Mouse (Mus musculus) embryonic facial prominence, embryonic 12.5 days (tissue): Measurements from ENCODE around the gene Tanc1. TPM values are rescaled to one million over a fixed set of nuclear protein-coding genes. Genes with fewer than 3 reads are reported as not detected.

Experiments used
- ATAC-seq: fragments of 200-750 bp; cut with Nextera tagmentation; 2 replicates; pipeline ENCODE4 v1.8.0; 2017; ENCODE audit not compliant: insufficient number of reproducible peaks, insufficient read depth, low FRiP score, low TSS enrichment
- H3K27ac ChIP-seq: fragments of 300-500 bp; sonication (generic); 2 replicates; pipeline ENCODE4 v1.5.1; 2016; ENCODE audit warnings: mild to moderate bottlenecking
- H3K27me3 ChIP-seq: fragments of 300-500 bp; sonication (generic); 2 replicates; pipeline ENCODE4 v1.6.1; 2016; ENCODE audit warnings: mild to moderate bottlenecking, moderate library complexity
- H3K36me3 ChIP-seq: fragments of 300-500 bp; sonication (generic); 2 replicates; pipeline ENCODE4 v1.6.1; 2016; ENCODE audit warnings: mild to moderate bottlenecking
- H3K4me1 ChIP-seq: fragments of 300-500 bp; sonication (generic); 2 replicates; pipeline ENCODE4 v1.6.1; 2016
- H3K4me2 ChIP-seq: fragments of 300-500 bp; sonication (generic); replicated peaks from 2 replicates; pipeline ENCODE4 v1.6.1; 2016; ENCODE audit warnings: mild to moderate bottlenecking, moderate library complexity
- H3K4me3 ChIP-seq: fragments of 300-500 bp; sonication (generic); 2 replicates; pipeline ENCODE4 v1.5.1; 2016; ENCODE audit warnings: mild to moderate bottlenecking
- H3K9ac ChIP-seq: fragments of 300-500 bp; sonication (generic); 2 replicates; pipeline ENCODE4 v1.6.1; 2016; ENCODE audit warnings: mild to moderate bottlenecking, moderate library complexity
- H3K9me3 ChIP-seq: fragments of 300-500 bp; sonication (generic); 2 replicates; pipeline ENCODE4 v1.6.1; 2016; ENCODE audit warnings: mild to moderate bottlenecking, moderate library complexity
- WGBS: fragments of 180-500 bp; shearing (Covaris S2); methylation state at CpG from one replicate; pipeline ENCODE4 v1.1.7; 2016; 5-methylcytosine and 5-hydroxymethylcytosine counted together
- polyA plus RNA-seq: library from polyadenylated mRNA; unstranded; fragments of >200 nt; fragmentation: Nextera tagmentation; extraction: Ambion mirVana; gene quantifications from 2 replicates; pipeline ENCODE4 v1.2.1, GENCODE M21; 2016

The Tanc1 gene
- polyA plus RNA-seq, 1 experiment from 2014 or later, result 37.5 TPM

GRCm38 (mm10) chr2:59752766-59753165 lies 140.9 kb downstream of the Tanc1 start:
- WGBS, result 76% methylated on average over 5 of the region's 5 CpGs
- Histone ChIP-seq H3K36me3 (no peaks in the 10 kb centered on the region), H3K4me1 (peaks cover 32% of the 10 kb centered on the region), H3K4me3 (no peak overlapping the region), H3K27me3 (no peaks in the 10 kb centered on the region), H3K27ac (no peak overlapping the region), H3K9me3 (no peaks in the 10 kb centered on the region), H3K9ac (no peak overlapping the region), H3K4me2 (no peak overlapping the region)
- ATAC-seq, result no peak

GRCm38 (mm10) chr2:59756137-59756753 lies 144.4 kb downstream of the Tanc1 start:
- no peak overlapping the region for H3K4me3 ChIP-seq
- H3K9ac ChIP-seq, result no peak overlapping the region
- ATAC-seq, result no peak
- H3K27ac ChIP-seq, result 0 out of 2 replicates have a peak overlapping the region, but pooled peaks have one; percentile 26
- no peaks in the 10 kb centered on the region for H3K9me3 ChIP-seq
- no peak overlapping the region for H3K4me2 ChIP-seq
- H3K36me3 ChIP-seq, result 0 out of 2 replicates have a peak, but pooled peaks cover 6% of the 10 kb centered on the region
- 61% methylated on average over 13 of the region's 13 CpGs for WGBS
- H3K4me1 ChIP-seq, result peaks cover 40% of the 10 kb centered on the region
- no peaks in the 10 kb centered on the region for H3K27me3 ChIP-seq

- Histone ChIP-seq H3K4me3 (no peak overlapping the region), H3K27ac (peak overlapping the region; percentile 86; the same call in 1 of the 2 replicates), H3K36me3 (0 out of 2 replicates have a peak, but pooled peaks cover 7% of the 10 kb centered on the region), H3K4me2 (no peak overlapping the region), H3K27me3 (no peaks in the 10 kb centered on the region), H3K9me3 (no peaks in the 10 kb centered on the region), H3K4me1 (peaks cover 37% of the 10 kb centered on the region), H3K9ac (no peak overlapping the region)
- ATAC-seq, result no peak
- 71% methylated on average over 6 of the region's 6 CpGs for WGBS
Observed at GRCm38 (mm10) chr2:59757015-59757414, 145.2 kb downstream of the Tanc1 start.

GRCm38 (mm10) chr2:59758139-59758918 lies 146.5 kb downstream of the Tanc1 start:
- peak overlapping the region; percentile 16; the same call in 1 of the 2 replicates for H3K4me2 ChIP-seq
- H3K27me3 ChIP-seq, result no peaks in the 10 kb centered on the region
- H3K4me3 ChIP-seq, result no peak overlapping the region
- no peak overlapping the region for H3K9ac ChIP-seq
- 31% methylated on average over 9 of the region's 9 CpGs for WGBS
- peak overlapping the region; percentile 86 for H3K27ac ChIP-seq
- H3K9me3 ChIP-seq, result no peaks in the 10 kb centered on the region
- peaks cover 37% of the 10 kb centered on the region for H3K4me1 ChIP-seq
- no peak for ATAC-seq
- H3K36me3 ChIP-seq, result 0 out of 2 replicates have a peak, but pooled peaks cover 7% of the 10 kb centered on the region

- Histone ChIP-seq H3K4me3 (no peak overlapping the region), H3K27ac (no peak overlapping the region), H3K4me2 (no peak overlapping the region), H3K9ac (no peak overlapping the region), H3K4me1 (peaks cover 35% of the 10 kb centered on the region), H3K9me3 (no peaks in the 10 kb centered on the region), H3K27me3 (no peaks in the 10 kb centered on the region), H3K36me3 (0 out of 2 replicates have a peak, but pooled peaks cover 7% of the 10 kb centered on the region)
- 93% methylated on average over 4 of the region's 4 CpGs for WGBS
- ATAC-seq, result no peak
Observed at GRCm38 (mm10) chr2:59760731-59761130, 148.9 kb downstream of the Tanc1 start.

GRCm38 (mm10) chr2:59761183-59761582 lies 149.3 kb downstream of the Tanc1 start:
- Histone ChIP-seq H3K27ac (no peak overlapping the region), H3K4me1 (peaks cover 32% of the 10 kb centered on the region), H3K9ac (no peak overlapping the region), H3K4me3 (no peak overlapping the region), H3K4me2 (no peak overlapping the region), H3K27me3 (no peaks in the 10 kb centered on the region), H3K36me3 (0 out of 2 replicates have a peak, but pooled peaks cover 7% of the 10 kb centered on the region), H3K9me3 (no peaks in the 10 kb centered on the region)
- ATAC-seq, result no peak
- 79% methylated on average over 12 of the region's 12 CpGs for WGBS

GRCm38 (mm10) chr2:59762277-59762676 lies 150.4 kb downstream of the Tanc1 start:
- ATAC-seq, result no peak
- Histone ChIP-seq H3K4me2 (no peak overlapping the region), H3K27ac (no peak overlapping the region), H3K27me3 (no peaks in the 10 kb centered on the region), H3K4me3 (no peak overlapping the region), H3K4me1 (peaks cover 24% of the 10 kb centered on the region), H3K9me3 (no peaks in the 10 kb centered on the region), H3K36me3 (0 out of 2 replicates have a peak, but pooled peaks cover 7% of the 10 kb centered on the region), H3K9ac (no peak overlapping the region)
- whole genome bisulfite sequencing, result 89% methylated on average over 5 of the region's 5 CpGs

GRCm38 (mm10) chr2:59765671-59766070 lies 153.8 kb downstream of the Tanc1 start:
- ATAC-seq, result no peak
- 67% methylated on average over 10 of the region's 10 CpGs for WGBS
- H3K4me2 ChIP-seq, result no peak overlapping the region
- H3K4me1 ChIP-seq, result peaks cover 28% of the 10 kb centered on the region
- H3K36me3 ChIP-seq, result 0 out of 2 replicates have a peak, but pooled peaks cover 6% of the 10 kb centered on the region
- H3K27ac ChIP-seq, result no peak overlapping the region
- no peak overlapping the region for H3K9ac ChIP-seq
- H3K27me3 ChIP-seq, result no peaks in the 10 kb centered on the region
- H3K9me3 ChIP-seq, result no peaks in the 10 kb centered on the region
- no peak overlapping the region for H3K4me3 ChIP-seq

- no peak overlapping the region for H3K27ac ChIP-seq
- no peaks in the 10 kb centered on the region for H3K9me3 ChIP-seq
- WGBS, result 84% methylated on average over 4 of the region's 4 CpGs
- no peak overlapping the region for H3K9ac ChIP-seq
- ATAC-seq, result no peak
- H3K4me3 ChIP-seq, result no peak overlapping the region
- peaks cover 49% of the 10 kb centered on the region for H3K4me1 ChIP-seq
- H3K36me3 ChIP-seq, result no peaks in the 10 kb centered on the region
- no peak overlapping the region for H3K4me2 ChIP-seq
- no peaks in the 10 kb centered on the region for H3K27me3 ChIP-seq
Observed at GRCm38 (mm10) chr2:59767893-59768292, 156.1 kb downstream of the Tanc1 start.

GRCm38 (mm10) chr2:59768661-59769384 lies 157.0 kb downstream of the Tanc1 start:
- Histone ChIP-seq H3K4me3 (no peak overlapping the region), H3K9ac (no peak overlapping the region), H3K27me3 (no peaks in the 10 kb centered on the region), H3K9me3 (no peaks in the 10 kb centered on the region), H3K27ac (peak overlapping the region; percentile 12; the same call in 1 of the 2 replicates), H3K36me3 (no peaks in the 10 kb centered on the region), H3K4me2 (no peak overlapping the region), H3K4me1 (peaks cover 54% of the 10 kb centered on the region)
- 81% methylated on average over 13 of the region's 13 CpGs for WGBS
- 0 out of 2 replicates have a peak, but pooled peaks have one; percentile 29 for ATAC-seq

- H3K4me3 ChIP-seq, result no peak overlapping the region
- H3K36me3 ChIP-seq, result no peaks in the 10 kb centered on the region
- no peaks in the 10 kb centered on the region for H3K27me3 ChIP-seq
- no peak overlapping the region for H3K9ac ChIP-seq
- WGBS, result 85% methylated on average over 3 of the region's 3 CpGs
- H3K4me2 ChIP-seq, result no peak overlapping the region
- ATAC-seq, result no peak
- H3K9me3 ChIP-seq, result no peaks in the 10 kb centered on the region
- H3K27ac ChIP-seq, result peak overlapping the region; percentile 12; the same call in 1 of the 2 replicates
- peaks cover 54% of the 10 kb centered on the region for H3K4me1 ChIP-seq
Observed at GRCm38 (mm10) chr2:59769385-59769735, 157.5 kb downstream of the Tanc1 start.
